ENCODE assay signal across 31 mouse cellular contexts in the genomic region with DNA sequence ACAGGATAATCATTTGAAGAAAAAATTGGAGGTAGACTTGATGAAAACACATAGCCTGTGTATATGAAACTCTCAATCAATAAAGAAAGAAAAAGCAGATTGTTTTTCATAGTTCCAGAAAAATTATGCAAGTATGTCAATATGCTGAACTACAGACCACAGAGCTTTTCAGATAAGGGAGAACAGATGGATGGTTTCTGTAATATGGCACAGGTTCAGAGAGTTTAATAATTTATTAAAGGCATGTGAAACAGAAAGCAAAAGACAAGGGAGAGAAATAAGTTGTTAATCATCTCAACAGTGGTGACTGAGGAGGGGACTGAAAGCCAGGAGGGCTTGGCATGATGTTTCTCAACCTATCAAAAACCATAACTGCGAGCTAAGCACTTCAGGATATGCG.
DNase-seq lines count a peak whose midpoint lies in the region; ATAC-seq lines count a peak whose summit lies in the region.
"Had no signal": no experiment of that assay in that cellular context is flagged by ENCODE, and none has a peak within 500 bp of the region (broad histone marks: within the 10 kb centered on the region; RNA-seq: fewer than 3 reads in every experiment).

No protein-coding gene starts in this region.

- peak; percentile 74 for ATAC-seq in forebrain, embryonic 16.5 days
- no peak for ATAC-seq in forebrain, embryonic 11.5 days (replicated peaks; ENCODE audit: low FRiP score)
- ATAC-seq in neural tube, embryonic 14.5 days (ENCODE audit: low read depth), result peak; percentile 38; the same call in 1 of the 2 replicates
- no peak for ATAC-seq in neural tube, embryonic 15.5 days (ENCODE audit: low FRiP score)
- ATAC-seq in granulocyte monocyte progenitor cell, adult 5-6 weeks (replicated peaks; ENCODE audit: poor library complexity, severe bottlenecking), result no peak
- ATAC-seq: activated CD4-positive, CD25-positive, alpha-beta regulatory T cell, adult 4 months; hindbrain, postnatal 0 days; midbrain, embryonic 13.5 days had no signal

- 71% methylated on average over 2 of the region's 2 CpGs for WGBS in forebrain, embryonic 16.5 days
- 94% methylated on average over 2 of the region's 2 CpGs for WGBS in forebrain, embryonic 11.5 days
- WGBS in neural tube, embryonic 14.5 days, result 66% methylated on average over 2 of the region's 2 CpGs
- 75% methylated on average over 2 of the region's 2 CpGs for WGBS in neural tube, embryonic 15.5 days

- no peak overlapping the region for H3K4me3 ChIP-seq in forebrain, embryonic 16.5 days (replicated peaks; ENCODE audit: low read length)
- H3K4me3 ChIP-seq in forebrain, embryonic 11.5 days (ENCODE audit: low read depth, low read length), result no peak overlapping the region
- no peak overlapping the region for H3K4me3 ChIP-seq in neural tube, embryonic 14.5 days (ENCODE audit: low read depth, low read length)
- no peak overlapping the region for H3K4me3 ChIP-seq in neural tube, embryonic 15.5 days (replicated peaks)
- H3K4me3 ChIP-seq: hindbrain, embryonic 12.5 days; left cerebral cortex, adult 2 months; limb, embryonic 13.5 days; midbrain, embryonic 13.5 days; neural tube, embryonic 13.5 days had no signal

- no peak overlapping the region for H3K4me2 ChIP-seq in forebrain, embryonic 16.5 days (ENCODE audit: low read length)
- no peak overlapping the region for H3K4me2 ChIP-seq in forebrain, embryonic 11.5 days (ENCODE audit: low read depth, low read length, severe bottlenecking)
- no peak overlapping the region for H3K4me2 ChIP-seq in neural tube, embryonic 14.5 days (ENCODE audit: low read depth, low read length)
- H3K4me2 ChIP-seq in neural tube, embryonic 15.5 days, result no peak overlapping the region
- H3K4me2 ChIP-seq: heart, embryonic 11.5 days; hindbrain, embryonic 12.5 days; limb, embryonic 13.5 days; midbrain, embryonic 13.5 days; neural tube, embryonic 13.5 days had no signal

- H3K9me3 ChIP-seq in forebrain, embryonic 16.5 days (ENCODE audit: control insufficient read depth, low read length), result no peaks in the 10 kb centered on the region
- H3K9me3 ChIP-seq in forebrain, embryonic 11.5 days (ENCODE audit: control insufficient read depth, low read length), result no peaks in the 10 kb centered on the region
- no peaks in the 10 kb centered on the region for H3K9me3 ChIP-seq in neural tube, embryonic 14.5 days (ENCODE audit: control insufficient read depth, low read length)
- H3K9me3 ChIP-seq in neural tube, embryonic 15.5 days (replicated peaks), result no peaks in the 10 kb centered on the region
- H3K9me3 ChIP-seq: hindbrain, embryonic 12.5 days; limb, embryonic 13.5 days; midbrain, embryonic 13.5 days; neural tube, embryonic 13.5 days had no signal

- no peak overlapping the region for H3K27ac ChIP-seq in forebrain, embryonic 16.5 days (ENCODE audit: low read length)
- H3K27ac ChIP-seq in forebrain, embryonic 11.5 days (ENCODE audit: low read depth, low read length), result no peak overlapping the region
- H3K27ac ChIP-seq in neural tube, embryonic 14.5 days (ENCODE audit: low read depth, low read length), result no peak overlapping the region
- no peak overlapping the region for H3K27ac ChIP-seq in neural tube, embryonic 15.5 days (replicated peaks)
- H3K27ac ChIP-seq: hindbrain, embryonic 12.5 days; hindbrain, postnatal 0 days; left cerebral cortex, adult 2 months; limb, embryonic 13.5 days; liver, embryonic 14.5 days; macrophage; midbrain, embryonic 13.5 days; neural tube, embryonic 13.5 days had no signal

- H3K4me1 ChIP-seq in forebrain, embryonic 16.5 days (replicated peaks; ENCODE audit: control insufficient read depth, insufficient read depth, low read length), result no peaks in the 10 kb centered on the region
- no peaks in the 10 kb centered on the region for H3K4me1 ChIP-seq in forebrain, embryonic 11.5 days (replicated peaks; ENCODE audit: control insufficient read depth, insufficient read depth, low read length)
- no peaks in the 10 kb centered on the region for H3K4me1 ChIP-seq in neural tube, embryonic 14.5 days (ENCODE audit: control insufficient read depth, insufficient read depth, low read length)
- H3K4me1 ChIP-seq in neural tube, embryonic 15.5 days, result no peaks in the 10 kb centered on the region
- H3K4me1 ChIP-seq: hindbrain, embryonic 12.5 days; limb, embryonic 13.5 days; midbrain, embryonic 13.5 days; neural tube, embryonic 13.5 days had no signal

- no peak for DNase-seq in forebrain, embryonic 11.5 days (ENCODE audit: low spot score)
- DNase-seq in layer of hippocampus, adult 11-12 months (ENCODE audit: low spot score), result peak; percentile 7
- DNase-seq in layer of hippocampus, adult 9-11 months, result no peak
- DNase-seq: adrenal gland, adult 2 months; adrenal gland, postnatal 36 days; cerebellum, adult 2 months; cerebellum, postnatal 14 days; gastrocnemius, postnatal 25 days; heart, adult 18-20 months; heart, postnatal 36 days; kidney, adult 11 months; kidney, postnatal 14 days; lung, adult 2 months; lung, postnatal 10 days; right cerebral cortex, adult 18-20 months; spleen, adult 18-20 months; thymus, postnatal 14 days had no signal

- no peaks in the 10 kb centered on the region for H3K27me3 ChIP-seq in forebrain, embryonic 16.5 days (replicated peaks; ENCODE audit: control insufficient read depth, insufficient read depth, low read length)
- no peaks in the 10 kb centered on the region for H3K27me3 ChIP-seq in forebrain, embryonic 11.5 days (ENCODE audit: control insufficient read depth, insufficient read depth, low read length)
- H3K27me3 ChIP-seq in neural tube, embryonic 14.5 days (ENCODE audit: control insufficient read depth, insufficient read depth, low read length), result no peaks in the 10 kb centered on the region
- H3K27me3 ChIP-seq in neural tube, embryonic 15.5 days (replicated peaks), result no peaks in the 10 kb centered on the region
- H3K27me3 ChIP-seq: hindbrain, embryonic 12.5 days; limb, embryonic 13.5 days; midbrain, embryonic 13.5 days; neural tube, embryonic 13.5 days had no signal

- H3K36me3 ChIP-seq in forebrain, embryonic 16.5 days (ENCODE audit: control insufficient read depth, insufficient read depth), result no peaks in the 10 kb centered on the region
- H3K36me3 ChIP-seq in forebrain, embryonic 11.5 days (ENCODE audit: control insufficient read depth, insufficient read depth, low read length), result no peaks in the 10 kb centered on the region
- H3K36me3 ChIP-seq in neural tube, embryonic 14.5 days (ENCODE audit: control insufficient read depth, insufficient read depth, low read length), result no peaks in the 10 kb centered on the region
- H3K36me3 ChIP-seq in neural tube, embryonic 15.5 days, result no peaks in the 10 kb centered on the region
- H3K36me3 ChIP-seq: hindbrain, embryonic 12.5 days; limb, embryonic 13.5 days; midbrain, embryonic 13.5 days; neural tube, embryonic 13.5 days had no signal

- no peak overlapping the region for H3K9ac ChIP-seq in forebrain, embryonic 16.5 days (replicated peaks; ENCODE audit: low read depth, low read length)
- H3K9ac ChIP-seq in forebrain, embryonic 11.5 days (ENCODE audit: low read length), result no peak overlapping the region
- H3K9ac ChIP-seq in neural tube, embryonic 14.5 days (replicated peaks; ENCODE audit: low read depth, low read length), result no peak overlapping the region
- H3K9ac ChIP-seq in neural tube, embryonic 15.5 days (replicated peaks), result no peak overlapping the region
- H3K9ac ChIP-seq: hindbrain, embryonic 12.5 days; limb, embryonic 13.5 days; liver, embryonic 14.5 days; midbrain, embryonic 13.5 days; neural tube, embryonic 13.5 days had no signal

Comparison
In these comparisons a context has a peak if more than half of its experiments do, and no peak if none do; other contexts are left out.
1. ATAC-seq: peak in forebrain, embryonic 16.5 days (single experiment) and neural tube, embryonic 14.5 days (single experiment); none in forebrain, embryonic 11.5 days (single experiment), neural tube, embryonic 15.5 days (single experiment) and granulocyte monocyte progenitor cell, adult 5-6 weeks (single experiment).